11 mouse cellular contexts compared by ENCODE assay signal in genomic region chr5:129782211-129782610, GRCm38 (mm10). TPM values are rescaled to one million over a fixed set of nuclear protein-coding genes. Genes with fewer than 3 reads are reported as not detected.
DNase-seq lines count a peak whose midpoint lies in the region; ATAC-seq and TF ChIP-seq lines count a peak whose summit lies in the region.
"Had no signal": no experiment of that assay in that cellular context is flagged by ENCODE, and none has a peak within 500 bp of the region (broad histone marks: within the 10 kb centered on the region; RNA-seq: fewer than 3 reads in every experiment).

No protein-coding gene starts in this region.

- peak; percentile 45 for DNase-seq in forebrain, embryonic 14.5 days (ENCODE audit: low spot score)
- no peak for DNase-seq in forebrain, embryonic 10.5 days (ENCODE audit: extremely low spot score, low spot score)
- peak in 1 of 3 experiments; percentile 33 for DNase-seq in liver, embryonic 14.5 days (ENCODE audit: low read depth in 3 of 3, low spot score in 3 of 3)
- no peak for DNase-seq in liver
- peak; percentile 81 for DNase-seq in MEL (ENCODE audit: low read depth, low spot score)
- no peak for DNase-seq in thymus, adult 18-20 months

- peaks cover 15% of the 10 kb centered on the region for H3K79me2 ChIP-seq in MEL (ENCODE audit: control insufficient read depth, insufficient read depth, low read length, poor library complexity)

- peak; percentile 75 for TF ChIP-seq RAD21 in MEL (IDR thresholded peaks at IDR 0.05; ENCODE audit: low read depth, low read length)

- H3K4me1 ChIP-seq in forebrain, embryonic 14.5 days (ENCODE audit: control insufficient read depth, insufficient read depth, low read length) = peaks cover 7% of the 10 kb centered on the region; the same call in 1 of the 2 replicates
- H3K4me1 ChIP-seq in forebrain, embryonic 10.5 days = peaks cover 24% of the 10 kb centered on the region
- H3K4me1 ChIP-seq in liver, embryonic 14.5 days (replicated peaks; ENCODE audit: control insufficient read depth in 2 of 2, insufficient read depth in 2 of 2, low read length in 1 of 2) = peaks cover 10 to 14% of the 10 kb centered on the region in 2 experiments
- peaks cover 0 to 6% of the 10 kb centered on the region in 2 experiments; a peak in 2 of 4 replicates for H3K4me1 ChIP-seq in MEL (ENCODE audit: control insufficient read depth in 1 of 2, insufficient read depth in 2 of 2, low read length in 2 of 2)

- TF ChIP-seq POLR2A in MEL (IDR thresholded peaks at IDR 0.05; ENCODE audit: control insufficient read depth in 1 of 2, insufficient read depth in 1 of 2, low read depth in 1 of 2, low read length in 2 of 2, poor library complexity in 1 of 2) = no peak

- peak; percentile 68 for TF ChIP-seq CTCF in liver, embryonic 14.5 days (IDR thresholded peaks at IDR 0.05; ENCODE audit: low read depth)
- peak; percentile 52 to 86 (median 65) for TF ChIP-seq CTCF in MEL (IDR thresholded peaks at IDR 0.05 in 2 of 3, conservative IDR thresholded peaks at IDR 0.05 in 1 of 3; ENCODE audit: control insufficient read depth in 1 of 3, insufficient read depth in 1 of 3, low read depth in 2 of 3, low read length in 3 of 3, poor library complexity in 1 of 3, severe bottlenecking in 1 of 3)

- WGBS in forebrain, embryonic 14.5 days = 52% methylated on average over 3 of the region's 3 CpGs
- WGBS in forebrain, embryonic 10.5 days = 60% methylated on average over 3 of the region's 3 CpGs
- 37% methylated on average over 3 of the region's 3 CpGs for WGBS in liver, embryonic 14.5 days (ENCODE audit: insufficient replicate concordance)

- no peak overlapping the region for H3K4me2 ChIP-seq in forebrain, embryonic 14.5 days (ENCODE audit: low read length)
- no peak overlapping the region for H3K4me2 ChIP-seq in liver, embryonic 14.5 days (ENCODE audit: low read depth)
- H3K4me2 ChIP-seq: hindbrain, embryonic 15.5 days; limb, embryonic 12.5 days; neural tube, embryonic 12.5 days had no signal

- no peak overlapping the region for H3K27ac ChIP-seq in forebrain, embryonic 14.5 days (ENCODE audit: low read depth, low read length)
- H3K27ac ChIP-seq in forebrain, embryonic 10.5 days = no peak overlapping the region
- H3K27ac ChIP-seq in liver, embryonic 14.5 days = no peak overlapping the region
- no peak overlapping the region for H3K27ac ChIP-seq in MEL (ENCODE audit: control insufficient read depth, low read depth, low read length)
- H3K27ac ChIP-seq: hindbrain, embryonic 15.5 days; limb, embryonic 12.5 days; neural tube, embryonic 12.5 days had no signal

- no peak for TF ChIP-seq EP300 in liver, embryonic 14.5 days (IDR thresholded peaks at IDR 0.05; ENCODE audit: low read depth)
- TF ChIP-seq EP300 in MEL (IDR thresholded peaks at IDR 0.05; ENCODE audit: low read depth in 1 of 2, low read length in 2 of 2) = no peak

- ATAC-seq in forebrain, embryonic 14.5 days = no peak
- ATAC-seq in liver, embryonic 14.5 days (ENCODE audit: insufficient read depth) = no peak
- ATAC-seq in megakaryocyte progenitor cell, adult 5-6 weeks (replicated peaks; ENCODE audit: poor library complexity) = peak; percentile 26
- ATAC-seq in monocyte, adult 5-6 weeks (replicated peaks; ENCODE audit: insufficient number of reproducible peaks, low FRiP score, low TSS enrichment, poor library complexity, severe bottlenecking) = no peak

- H3K36me3 ChIP-seq in forebrain, embryonic 14.5 days (ENCODE audit: control insufficient read depth, insufficient read depth, low read length) = no peaks in the 10 kb centered on the region
- H3K36me3 ChIP-seq in forebrain, embryonic 10.5 days (replicated peaks) = no peaks in the 10 kb centered on the region
- no peaks in the 10 kb centered on the region for H3K36me3 ChIP-seq in liver, embryonic 14.5 days (replicated peaks; ENCODE audit: control insufficient read depth, insufficient read depth, low read depth)
- peaks cover 0 to 13% of the 10 kb centered on the region in 2 experiments; a peak in 2 of 4 replicates for H3K36me3 ChIP-seq in MEL (ENCODE audit: control insufficient read depth in 1 of 2, insufficient read depth in 2 of 2, low read length in 2 of 2)
- H3K36me3 ChIP-seq: hindbrain, embryonic 15.5 days; limb, embryonic 12.5 days; neural tube, embryonic 12.5 days had no signal

- H3K27me3 ChIP-seq in forebrain, embryonic 14.5 days (replicated peaks; ENCODE audit: control insufficient read depth, insufficient read depth, low read length) = no peaks in the 10 kb centered on the region
- H3K27me3 ChIP-seq in forebrain, embryonic 10.5 days (ENCODE audit: poor library complexity, severe bottlenecking) = no peaks in the 10 kb centered on the region
- no peaks in the 10 kb centered on the region for H3K27me3 ChIP-seq in liver, embryonic 14.5 days (ENCODE audit: control insufficient read depth, insufficient read depth, low read length)
- H3K27me3 ChIP-seq in MEL (ENCODE audit: control insufficient read depth in 1 of 2, insufficient read depth in 2 of 2, low read length in 2 of 2) = no peaks in the 10 kb centered on the region
- H3K27me3 ChIP-seq: hindbrain, embryonic 15.5 days; limb, embryonic 12.5 days; neural tube, embryonic 12.5 days had no signal

- no peaks in the 10 kb centered on the region for H3K9me3 ChIP-seq in forebrain, embryonic 14.5 days (replicated peaks; ENCODE audit: control insufficient read depth, low read length)
- H3K9me3 ChIP-seq in forebrain, embryonic 10.5 days = no peaks in the 10 kb centered on the region
- no peaks in the 10 kb centered on the region for H3K9me3 ChIP-seq in liver, embryonic 14.5 days (ENCODE audit: control insufficient read depth, low read length)
- no peaks in the 10 kb centered on the region for H3K9me3 ChIP-seq in MEL (replicated peaks; ENCODE audit: insufficient read depth, low read length)
- H3K9me3 ChIP-seq: hindbrain, embryonic 15.5 days; limb, embryonic 12.5 days; neural tube, embryonic 12.5 days had no signal

- no peak overlapping the region for H3K4me3 ChIP-seq in forebrain, embryonic 14.5 days (ENCODE audit: low read depth, low read length)
- no peak overlapping the region for H3K4me3 ChIP-seq in forebrain, embryonic 10.5 days
- no peak overlapping the region for H3K4me3 ChIP-seq in liver, embryonic 14.5 days (ENCODE audit: insufficient read depth in 1 of 2, low read depth in 2 of 2, low read length in 2 of 2)
- H3K4me3 ChIP-seq in MEL (ENCODE audit: control insufficient read depth in 1 of 2, insufficient read depth in 1 of 2, low read depth in 2 of 2, low read length in 2 of 2) = no peak overlapping the region
- H3K4me3 ChIP-seq: hindbrain, embryonic 15.5 days; limb, embryonic 12.5 days; neural tube, embryonic 12.5 days had no signal

- H3K9ac ChIP-seq in forebrain, embryonic 14.5 days (ENCODE audit: low read length) = no peak overlapping the region
- H3K9ac ChIP-seq in liver, embryonic 14.5 days (replicated peaks) = no peak overlapping the region
- no peak overlapping the region for H3K9ac ChIP-seq in MEL (ENCODE audit: control insufficient read depth, low read depth, low read length, poor library complexity, severe bottlenecking)
- H3K9ac ChIP-seq: hindbrain, embryonic 15.5 days; neural tube, embryonic 12.5 days had no signal

TF ChIP-seq in MEL, 35 proteins besides CTCF, POLR2A, EP300 and RAD21 (continues in another document):
- no peak for TF ChIP-seq JUND (IDR thresholded peaks at IDR 0.05; ENCODE audit: low read depth, low read length)
- TF ChIP-seq TCF12 (IDR thresholded peaks at IDR 0.05; ENCODE audit: low read depth, low read length) = no peak
- TF ChIP-seq GATA1 (IDR thresholded peaks at IDR 0.05; ENCODE audit: low read depth, low read length) = 0 out of 2 replicates have a peak, but pooled peaks have one; percentile 8
- TF ChIP-seq USF1 (IDR thresholded peaks at IDR 0.05; ENCODE audit: low read depth, low read length) = 0 out of 2 replicates have a peak, but pooled peaks have one; percentile 43
- peak; percentile 44 for TF ChIP-seq SIN3A (IDR thresholded peaks at IDR 0.05; ENCODE audit: low read length)
- peak; percentile 61 for TF ChIP-seq ZC3H11A (IDR thresholded peaks at IDR 0.05; ENCODE audit: low read depth, low read length)
- TF ChIP-seq SMC3 (IDR thresholded peaks at IDR 0.05; ENCODE audit: low read depth, low read length) = peak; percentile 68
- no peak for TF ChIP-seq CHD1 (IDR thresholded peaks at IDR 0.05; ENCODE audit: low read depth, low read length)
- TF ChIP-seq ZNF384 (IDR thresholded peaks at IDR 0.05; ENCODE audit: low read depth, low read length) = 0 out of 2 replicates have a peak, but pooled peaks have one; percentile 36
- no peak for TF ChIP-seq CHD2 (IDR thresholded peaks at IDR 0.05; ENCODE audit: low read length)
- TF ChIP-seq ETS1 (IDR thresholded peaks at IDR 0.05; ENCODE audit: low read depth, low read length) = 0 out of 2 replicates have a peak, but pooled peaks have one; percentile 23
- TF ChIP-seq RCOR1 (IDR thresholded peaks at IDR 0.05; ENCODE audit: low read depth, low read length) = no peak
- TF ChIP-seq MYC (IDR thresholded peaks at IDR 0.05; ENCODE audit: low read depth, low read length) = no peak

RNA-seq across cellular contexts. Expression of gene Psph, which starts 5.0 kb away (rescaled TPM):
- 47.2 and 61.2 TPM in 2 replicates for polyA plus RNA-seq in forebrain, embryonic 14.5 days (2014; fragmentation: Nextera tagmentation; extraction: Ambion mirVana)
- 42.1 and 44.9 TPM in 2 replicates for polyA plus RNA-seq in forebrain, embryonic 10.5 days (2016; fragmentation: Nextera tagmentation; extraction: Ambion mirVana)
- 33.3 and 33.6 TPM in 2 replicates for polyA plus RNA-seq in liver, embryonic 14.5 days (2012; rRNA removed)
- polyA plus RNA-seq in liver, embryonic 14.5 days (2014; fragmentation: Nextera tagmentation; extraction: Ambion mirVana) = 71.2 and 75.5 TPM in 2 replicates
- total RNA-seq in MEL (2012; rRNA removed) = 54.8 and 101 TPM in 2 replicates
- polyA plus RNA-seq in MEL (2012; ENCODE audit: insufficient read depth in 1 of 2, insufficient read length in 2 of 2, low read depth in 1 of 2, low replicate concordance in 2 of 2, missing spikeins in 1 of 2) = 100 to 1,000 TPM; 148 to 170 TPM
- 30.4 and 30.5 TPM in 2 replicates for total RNA-seq in megakaryocyte progenitor cell, adult 5-6 weeks (2015)
- total RNA-seq in megakaryocyte progenitor cell, adult 5-6 weeks (2017) = 22.8 and 24.3 TPM in 2 replicates
- 6.7 to 17.3 TPM (median 10.8 TPM) in 3 replicates for total RNA-seq in monocyte, adult 5-6 weeks (2017)

RNA-seq across cellular contexts. Expression of gene Nipsnap2, which starts 57.3 kb away (rescaled TPM):
- 78.9 and 79.4 TPM in 2 replicates for polyA plus RNA-seq in forebrain, embryonic 14.5 days (2014; fragmentation: Nextera tagmentation; extraction: Ambion mirVana)
- polyA plus RNA-seq in forebrain, embryonic 10.5 days (2016; fragmentation: Nextera tagmentation; extraction: Ambion mirVana) = 75.9 and 79.4 TPM in 2 replicates
- 8.5 and 15.9 TPM in 2 replicates for polyA plus RNA-seq in liver, embryonic 14.5 days (2012; rRNA removed)
- 22.6 and 22.8 TPM in 2 replicates for polyA plus RNA-seq in liver, embryonic 14.5 days (2014; fragmentation: Nextera tagmentation; extraction: Ambion mirVana)
- total RNA-seq in MEL (2012; rRNA removed) = 29.9 and 34.2 TPM in 2 replicates
- polyA plus RNA-seq in MEL (2012; ENCODE audit: insufficient read depth in 1 of 2, insufficient read length in 2 of 2, low read depth in 1 of 2, low replicate concordance in 2 of 2, missing spikeins in 1 of 2) = 10 to 100 TPM in 1 of 2 experiments, not detected in 1; 35.7 TPM
- 25.5 and 30.3 TPM in 2 replicates for total RNA-seq in megakaryocyte progenitor cell, adult 5-6 weeks (2015)
- 26.3 and 26.9 TPM in 2 replicates for total RNA-seq in megakaryocyte progenitor cell, adult 5-6 weeks (2017)
- 22.3 to 33.3 TPM (median 24.7 TPM) in 3 replicates for total RNA-seq in monocyte, adult 5-6 weeks (2017)

Comparison
In these comparisons a context has a peak if more than half of its experiments do, and no peak if none do; other contexts are left out.
1. DNase-seq: peak in forebrain, embryonic 14.5 days (single experiment) and MEL (single experiment); none in forebrain, embryonic 10.5 days (single experiment), liver (single experiment) and thymus, adult 18-20 months (0 of 2).